Mouse (Mus musculus) spleen, embryonic (tissue): ENCODE data around the gene Fam19a3.
"Not testable (repeated sequence)": the region's sequence is repeated elsewhere in the genome, so short reads cannot be mapped to it uniquely, and the experiment has no call there.

Experiments
- CTCF ChIA-PET: fragments of 350-600 bp; sonication (Branson Sonifier 250); formaldehyde crosslinking; loops from one replicate; lab custom pipeline; 2022; lab: Charles Lee

Gene Fam19a3

DNA sequence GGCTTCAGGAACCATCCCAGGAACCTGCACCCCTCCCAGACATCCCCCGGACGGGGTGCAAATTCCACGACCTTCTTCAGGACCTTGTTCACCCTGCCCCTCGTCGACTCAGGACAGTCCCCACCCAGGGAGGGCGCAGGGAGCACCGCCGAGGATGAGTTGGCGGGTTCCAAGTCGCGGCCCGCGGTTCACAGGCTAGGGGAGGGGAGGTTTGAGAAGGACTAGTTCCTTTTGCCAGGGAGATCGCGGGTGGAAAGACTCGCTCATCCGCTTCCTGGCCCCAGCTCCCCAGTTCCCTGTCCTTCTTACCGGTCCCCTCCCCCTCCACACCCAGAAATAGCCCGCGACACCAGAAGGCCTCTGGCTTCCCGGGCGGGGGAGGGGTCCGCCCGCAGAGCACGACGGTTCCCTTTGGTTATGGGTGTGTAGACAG, at the start of gene Fam19a3:
Gene Fam19a3 (minus strand): TSS at position 370 of the 433 bp plus-strand sequence.
- CTCF ChIA-PET: no interaction called here

DNA sequence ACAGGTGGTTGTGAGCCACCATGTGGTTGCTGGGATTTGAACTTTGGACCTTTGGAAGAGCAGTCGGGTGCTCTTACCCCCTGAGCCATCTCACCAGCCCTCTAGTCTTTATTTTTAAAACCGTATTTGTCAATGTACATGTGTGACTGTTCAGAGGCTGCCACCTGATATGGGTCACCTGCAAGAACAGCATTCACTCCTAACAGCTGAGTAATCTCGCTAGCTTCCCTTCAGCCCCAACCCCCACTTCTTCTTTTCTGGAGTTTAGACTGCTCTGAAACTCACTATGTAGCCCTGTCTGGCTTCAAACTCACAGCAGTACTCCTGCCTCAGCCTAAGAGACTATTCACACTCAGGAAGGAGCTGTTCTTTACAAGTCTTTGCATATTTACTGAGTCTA, 40.8 kb upstream of the Fam19a3 start:
- CTCF ChIA-PET: no interaction called here

DNA sequence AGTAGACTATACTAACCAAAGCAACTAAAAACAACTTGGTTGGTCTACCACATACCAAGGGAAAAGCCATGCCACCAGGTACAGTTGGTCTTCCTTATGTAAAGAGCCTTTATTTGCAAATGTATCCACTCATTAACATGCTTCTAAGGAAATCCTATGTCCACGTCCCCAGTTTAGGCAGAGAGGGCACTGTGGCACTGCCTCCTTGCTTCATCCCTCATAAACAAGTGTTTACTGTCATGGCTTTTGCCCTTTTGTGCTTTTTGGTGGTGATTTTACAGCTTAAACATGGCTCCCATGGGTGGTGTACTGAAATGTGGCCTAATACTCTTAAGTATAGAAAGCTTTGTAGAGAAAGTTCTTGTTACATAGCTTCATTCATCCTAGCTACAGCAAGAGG, 38.8 kb upstream of the Fam19a3 start:
- CTCF ChIA-PET: no interaction called here

DNA sequence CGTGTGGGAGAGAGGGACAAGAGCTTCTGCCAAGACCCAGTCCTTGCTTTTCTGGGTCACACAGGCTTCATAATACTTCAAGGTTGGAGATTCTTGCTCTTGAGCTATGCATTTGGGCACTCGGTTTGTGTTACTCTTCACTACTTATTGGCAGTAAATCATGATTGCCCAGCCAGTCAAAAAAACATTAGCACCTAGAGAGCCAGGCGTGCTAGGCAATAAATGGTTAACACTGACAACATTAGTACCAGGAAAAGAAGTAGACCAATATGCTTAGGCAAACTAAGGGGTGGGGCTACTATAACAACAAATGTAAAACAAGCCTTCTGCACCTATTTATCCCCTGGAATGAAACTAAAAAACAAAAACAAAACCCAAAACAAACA, 37.1 kb upstream of the Fam19a3 start:
- CTCF ChIA-PET: interaction anchor here (0.7 kb wide), 1 partner anchor 43 kb away, joined by 8 read pairs; no protein-coding TSS in a partner anchor

DNA sequence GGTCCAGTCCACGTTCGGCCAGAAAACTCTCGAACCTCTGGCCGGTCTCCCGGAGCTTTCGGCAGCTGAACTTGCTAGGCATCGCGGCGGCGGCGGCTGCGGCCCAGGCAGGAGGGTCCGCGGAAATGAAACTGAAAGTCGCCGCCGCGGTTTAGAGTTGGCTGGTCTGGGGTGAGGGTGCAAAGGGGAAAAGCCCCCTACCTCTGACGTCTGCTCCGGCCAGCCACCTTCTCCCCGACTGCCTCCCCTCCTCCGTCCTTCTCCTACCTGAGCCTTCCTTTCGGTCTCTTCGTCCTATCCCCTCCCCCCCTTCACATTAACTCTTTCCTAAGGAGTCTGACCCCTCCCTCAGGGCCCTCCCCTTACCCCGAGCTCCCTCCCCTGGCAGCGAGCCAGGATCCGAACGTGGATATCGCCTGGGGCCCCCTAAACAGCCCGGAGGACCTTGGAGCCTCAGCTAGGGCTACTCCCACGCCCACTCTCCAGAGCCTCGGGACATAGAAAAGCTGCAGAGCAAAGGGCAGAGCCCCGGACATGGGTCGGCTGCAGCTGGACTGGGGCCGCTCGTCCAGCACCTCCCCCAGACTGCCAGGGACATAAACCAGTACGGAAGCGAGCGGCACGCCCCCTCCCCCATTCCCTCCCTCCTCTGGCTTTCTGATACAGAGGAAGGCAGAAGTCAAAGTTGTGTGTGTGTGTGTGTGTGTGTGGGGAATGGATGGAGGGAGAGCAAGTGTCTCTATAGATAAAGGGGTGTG, 36.5 kb upstream of the Fam19a3 start, which contains the start of gene Mov10:
Gene Mov10 (minus strand): TSS at position 573 of the 758 bp plus-strand sequence.
- CTCF ChIA-PET: interaction anchor here (0.7 kb wide), 1 partner anchor 43 kb away, joined by 8 read pairs; no protein-coding TSS in a partner anchor

DNA sequence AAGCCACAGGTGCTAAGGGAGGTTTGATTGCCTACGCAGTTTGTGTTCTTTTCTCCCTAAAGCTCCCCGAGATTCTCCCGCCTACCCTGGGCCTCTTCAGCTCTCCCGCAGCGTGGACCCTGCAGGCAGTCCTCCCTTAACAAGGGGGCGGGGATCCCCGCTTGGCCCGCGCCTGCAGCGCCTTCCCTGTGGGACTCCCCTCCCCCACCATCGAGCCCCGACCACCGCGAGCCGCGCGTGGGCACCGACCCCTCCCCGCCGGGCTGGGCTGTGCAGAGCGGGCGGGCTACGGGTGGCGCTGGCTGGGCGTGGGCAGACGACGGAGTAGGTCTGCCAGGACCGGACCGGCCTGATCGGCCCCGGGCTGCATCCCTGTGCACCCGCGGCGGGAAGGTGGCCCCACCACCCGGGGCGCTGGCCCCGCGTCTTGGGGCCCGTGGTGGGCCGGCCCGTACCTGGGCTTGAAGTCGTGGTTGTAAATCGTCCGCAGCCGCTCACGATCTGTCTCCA, 35.9 kb upstream of the Fam19a3 start:
- CTCF ChIA-PET: no interaction called here

DNA sequence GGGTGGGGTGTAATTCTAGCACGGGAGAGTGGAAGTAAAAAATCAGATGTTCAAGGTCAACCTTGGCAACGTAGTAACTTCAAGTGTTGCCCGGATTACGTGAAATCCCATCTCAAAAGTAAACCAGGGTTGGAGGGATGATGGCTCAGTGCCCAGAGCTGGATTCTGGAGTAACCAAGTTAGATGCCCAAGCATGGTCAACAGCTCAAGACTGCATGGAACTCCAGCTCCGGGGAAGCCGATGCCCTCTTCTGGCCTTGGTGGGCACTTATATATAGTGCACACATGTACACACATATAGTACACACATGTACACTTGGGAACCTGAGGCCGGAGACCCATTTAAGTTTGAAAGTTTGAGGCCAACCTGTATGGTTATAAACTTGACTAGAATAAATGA, 34.5 kb upstream of the Fam19a3 start:
- CTCF ChIA-PET: no interaction called here

DNA sequence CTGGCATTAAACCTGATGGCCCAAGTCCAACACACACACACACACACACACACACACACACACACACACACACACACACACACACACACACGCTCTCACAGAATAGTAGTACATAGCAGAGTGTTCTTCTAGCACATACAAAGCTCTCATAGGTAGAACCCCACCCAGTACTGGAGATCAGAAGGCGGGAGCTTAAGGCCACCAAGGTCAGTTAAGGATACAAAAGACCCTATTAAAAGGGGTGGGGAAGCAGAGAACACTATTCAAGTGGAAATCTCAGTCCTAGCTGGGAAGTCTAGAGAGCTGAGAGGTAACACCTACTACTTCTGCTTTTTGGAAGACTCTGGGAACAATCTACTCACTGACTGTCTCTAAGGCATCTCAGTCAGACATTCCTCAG, 33.7 kb upstream of the Fam19a3 start:
- CTCF ChIA-PET: no interaction called here

DNA sequence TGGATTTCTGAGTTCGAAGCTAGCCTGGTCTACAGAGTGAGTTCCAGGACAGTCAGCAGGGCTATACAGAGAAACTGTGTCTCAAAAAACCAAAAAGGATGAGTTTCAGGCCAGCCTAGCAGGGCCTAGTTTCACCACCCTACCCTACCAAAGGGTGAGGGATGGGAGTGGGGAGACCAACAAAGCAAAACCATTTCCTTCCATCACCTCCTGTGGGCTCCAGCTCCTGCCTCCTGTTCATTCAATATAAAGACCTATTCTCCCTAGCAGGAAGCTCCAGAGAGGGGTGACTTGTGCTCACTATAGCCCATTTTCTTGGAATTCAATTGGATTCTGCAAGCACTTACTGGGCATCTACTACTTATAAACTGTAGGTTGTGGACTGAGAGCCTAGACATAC, 33.1 kb upstream of the Fam19a3 start:
- CTCF ChIA-PET: no interaction called here

DNA sequence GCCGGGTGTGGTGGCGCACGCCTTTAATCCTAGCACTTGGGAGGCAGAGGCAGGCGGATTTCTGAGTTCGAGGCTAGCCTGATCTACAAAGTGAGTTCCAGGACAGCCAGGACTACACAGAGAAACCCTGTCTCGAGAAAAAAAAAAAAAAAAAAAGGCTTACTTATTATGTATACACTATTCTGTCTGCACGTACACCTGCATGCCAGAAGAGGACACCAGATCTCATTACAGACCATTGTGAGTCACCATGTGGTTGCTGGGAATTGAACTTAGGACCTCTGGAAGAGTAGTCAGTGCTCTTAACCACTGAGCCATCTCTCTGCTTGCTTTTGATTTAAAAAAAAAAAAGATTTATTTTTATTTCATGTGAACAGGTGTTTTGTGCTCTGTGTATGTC, 31.6 kb upstream of the Fam19a3 start:
- CTCF ChIA-PET: not testable (repeated sequence)

DNA sequence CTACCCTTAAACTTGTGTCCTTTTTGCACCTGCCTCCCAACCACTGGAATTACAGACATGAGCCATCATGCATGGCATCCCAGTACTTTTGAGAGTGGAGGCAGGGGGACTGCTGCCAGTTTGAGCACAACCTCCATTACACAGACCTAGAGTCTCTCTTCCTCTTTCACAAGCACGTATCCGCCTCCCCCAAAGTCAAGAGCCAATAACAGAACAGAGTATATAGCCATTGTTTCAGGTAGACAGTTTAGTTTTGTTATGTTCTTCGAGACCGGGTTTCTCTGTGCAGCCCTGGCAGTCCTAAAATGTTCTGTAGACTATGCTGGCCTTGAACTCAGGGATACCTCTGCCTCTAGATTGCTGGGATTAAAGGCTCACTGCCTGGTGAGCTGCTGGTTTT, 30.6 kb upstream of the Fam19a3 start:
- CTCF ChIA-PET: no interaction called here

DNA sequence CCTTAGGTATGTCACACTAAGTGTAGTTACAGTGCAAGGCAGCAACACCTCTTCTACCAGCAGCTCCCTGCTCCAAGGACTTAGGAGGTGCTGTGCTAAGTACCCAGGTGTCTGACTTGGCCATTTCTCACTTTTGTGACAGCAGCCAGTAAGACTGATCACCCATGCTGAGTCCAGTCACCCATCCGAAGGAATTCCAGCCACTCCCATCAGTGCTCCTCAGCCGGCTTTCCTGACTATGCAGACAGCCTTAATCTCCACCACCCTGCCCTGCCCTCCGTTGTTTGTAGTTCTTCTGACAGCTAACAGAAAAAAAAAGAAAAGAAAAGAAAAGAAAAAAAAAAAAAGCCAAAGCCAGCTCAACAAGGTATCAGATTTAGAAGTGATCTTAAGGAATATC, 30.1 kb upstream of the Fam19a3 start:
- CTCF ChIA-PET: no interaction called here

DNA sequence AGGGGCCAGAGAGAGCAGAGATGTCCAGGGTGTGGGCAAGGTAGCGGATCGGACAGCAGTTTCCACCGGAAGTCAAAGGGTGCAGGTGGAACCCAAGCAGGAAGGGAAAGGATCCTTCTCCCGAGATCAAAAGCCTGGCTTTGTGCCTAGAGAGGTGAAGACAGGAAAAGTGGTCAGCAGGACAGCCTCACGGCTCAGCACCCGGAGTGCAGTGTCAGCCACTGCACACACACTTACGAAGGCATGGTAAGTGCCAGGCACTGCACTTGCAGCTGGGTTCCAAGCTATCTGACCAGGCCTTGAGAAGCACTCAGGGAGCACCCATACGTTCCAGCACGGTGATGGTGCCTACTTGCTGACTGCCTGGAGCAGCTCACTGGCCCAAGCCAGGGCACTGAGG, 23.9 kb upstream of the Fam19a3 start:
- CTCF ChIA-PET: no interaction called here

DNA sequence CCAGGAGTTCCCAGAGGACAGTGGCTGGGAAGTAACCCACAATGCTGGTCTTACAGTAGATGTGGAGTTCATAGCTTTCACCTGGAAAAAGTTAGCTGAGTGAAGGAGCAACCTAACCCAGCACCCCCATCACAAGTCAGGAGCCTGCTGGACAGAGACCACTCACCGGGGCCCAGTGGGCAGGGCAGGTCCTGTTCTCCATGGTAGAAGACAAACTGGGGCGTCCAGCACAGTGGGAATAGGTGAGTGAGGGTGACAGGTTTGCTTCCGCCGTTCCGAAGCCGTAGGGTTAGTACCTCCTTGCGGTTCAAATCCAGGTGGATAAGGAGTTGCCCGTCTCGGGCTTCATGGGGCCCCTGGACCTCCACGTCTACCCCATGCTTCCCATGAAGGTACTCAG, 22.7 kb upstream of the Fam19a3 start:
- CTCF ChIA-PET: no interaction called here

DNA sequence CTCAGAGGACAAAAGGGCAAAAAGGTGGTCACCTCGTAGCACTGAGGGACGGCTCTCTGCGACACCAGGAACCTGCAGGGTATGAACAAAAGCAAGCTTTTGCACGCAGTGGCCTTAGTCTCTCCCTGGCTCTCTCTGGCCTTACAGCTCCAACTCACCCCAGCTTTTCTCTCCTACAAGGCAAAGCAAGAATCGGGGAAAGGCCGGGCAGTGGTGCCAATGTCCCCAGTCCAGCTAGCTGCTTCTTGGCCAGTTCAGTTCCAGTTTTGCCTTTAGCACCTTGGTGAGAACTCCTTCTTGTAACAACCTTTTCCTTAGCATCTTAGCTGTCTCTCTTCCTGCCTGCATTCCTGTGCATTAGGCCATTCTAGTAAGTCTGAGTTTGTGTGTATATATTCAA, 19.8 kb upstream of the Fam19a3 start:
- CTCF ChIA-PET: no interaction called here

DNA sequence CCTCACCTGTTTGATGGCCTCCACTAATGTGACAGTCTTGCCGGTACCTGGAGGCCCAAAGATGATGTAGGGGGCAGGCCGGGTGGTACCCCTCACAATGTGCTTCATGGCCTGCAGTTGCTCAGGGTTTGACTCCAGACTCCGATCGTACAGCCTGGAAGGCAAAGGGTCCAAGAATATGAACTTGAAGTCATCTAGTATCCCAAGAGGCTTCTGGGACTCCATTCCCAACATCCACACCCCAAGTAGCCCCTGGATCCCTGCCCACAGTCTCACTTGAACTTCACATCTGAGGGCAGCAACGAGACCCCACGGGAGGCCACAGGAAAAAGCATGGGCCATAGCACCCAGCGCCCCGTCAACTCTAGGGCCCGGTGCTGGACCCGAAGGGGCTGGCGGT, 19.0 kb upstream of the Fam19a3 start:
- CTCF ChIA-PET: no interaction called here

DNA sequence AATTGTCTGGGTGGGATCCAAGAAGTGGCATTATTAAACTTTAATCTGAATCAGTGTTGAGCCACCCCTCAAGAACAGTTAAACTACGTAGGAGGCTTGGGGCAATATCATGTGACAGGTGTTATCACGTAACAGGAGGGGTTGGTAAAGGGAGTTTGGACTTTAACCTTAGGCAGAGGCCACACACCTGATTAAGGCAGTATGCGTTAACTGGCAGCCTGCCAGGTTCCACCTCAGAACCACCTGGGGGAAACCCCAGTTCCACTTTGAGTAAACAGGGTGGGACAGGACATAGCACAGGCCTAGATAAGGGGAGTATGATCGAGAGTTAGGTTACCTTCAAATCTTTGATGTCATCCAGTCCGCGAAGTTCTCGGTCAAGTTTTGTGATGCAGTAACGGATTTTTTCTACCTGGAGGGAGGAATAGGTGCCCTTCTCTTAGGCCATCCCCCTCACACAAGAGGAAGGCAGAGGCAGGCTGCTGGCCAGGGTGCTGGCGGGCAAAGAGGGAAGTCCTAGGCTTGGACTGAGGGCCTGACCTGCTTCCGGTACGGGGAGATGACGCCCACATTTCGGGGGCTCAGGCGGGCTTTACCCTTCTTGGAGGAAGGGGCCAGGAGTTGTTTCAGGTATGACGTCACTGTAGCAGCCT, 14.9 kb upstream of the Fam19a3 start:
- CTCF ChIA-PET: no interaction called here

DNA sequence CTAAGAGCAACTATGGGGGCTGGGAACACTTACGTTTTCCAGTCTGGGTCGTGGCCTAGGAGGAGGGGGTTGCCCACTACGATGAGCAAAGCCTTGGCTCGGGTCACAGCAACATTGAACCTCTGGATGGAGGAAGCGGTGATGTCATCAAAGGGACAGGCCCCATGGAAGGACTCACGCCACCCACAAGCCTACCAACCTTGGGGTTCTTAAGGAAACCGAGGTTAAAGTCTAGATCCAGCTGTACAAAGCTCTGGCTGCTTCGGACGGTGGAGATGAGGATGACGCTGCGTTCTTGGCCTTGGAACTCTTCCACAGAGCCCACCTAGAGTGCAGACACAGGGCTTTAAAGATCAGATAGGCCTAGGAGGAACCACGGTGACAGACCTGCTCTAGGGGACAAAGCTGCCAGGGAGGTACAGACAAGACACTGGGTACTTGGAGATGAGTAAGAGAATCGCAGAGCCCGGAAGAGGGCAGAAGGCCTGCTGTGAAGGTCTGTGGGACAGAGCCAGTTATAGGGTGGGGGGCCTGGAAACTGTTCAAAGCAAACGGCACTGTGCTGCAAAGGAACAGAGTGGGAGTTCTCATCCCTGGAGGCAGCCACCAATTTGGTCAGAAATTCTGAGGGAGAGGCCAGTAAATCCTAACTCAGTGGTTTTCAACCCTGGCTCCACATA, 14.2 kb upstream of the Fam19a3 start:
- CTCF ChIA-PET: no interaction called here

DNA sequence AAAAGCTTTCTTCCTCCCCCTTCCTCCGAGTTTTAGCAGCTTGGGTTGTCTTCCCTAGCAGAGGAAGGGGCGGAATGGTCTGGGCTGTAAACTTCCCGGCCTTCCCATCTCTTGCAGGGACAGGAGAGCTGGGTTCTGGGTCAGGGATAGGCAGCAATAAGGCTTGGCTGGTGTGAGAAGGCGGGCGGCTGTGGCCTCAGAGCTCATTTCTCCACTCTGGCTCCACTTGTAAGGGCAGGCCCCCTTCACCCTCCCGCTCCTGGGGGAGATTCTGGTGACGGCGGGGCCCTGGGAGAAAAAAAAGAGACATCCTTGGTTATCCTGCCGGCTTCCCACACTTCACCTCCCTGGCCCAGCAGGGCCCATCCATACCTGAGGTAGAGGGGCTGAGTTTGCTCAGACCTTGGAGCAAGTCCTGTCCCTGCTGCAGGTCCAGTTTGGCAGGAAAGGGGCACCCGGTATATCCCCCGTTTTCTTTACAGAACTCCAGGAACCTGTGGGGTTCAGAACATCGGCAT, 13.4 kb upstream of the Fam19a3 start:
- CTCF ChIA-PET: no interaction called here

DNA sequence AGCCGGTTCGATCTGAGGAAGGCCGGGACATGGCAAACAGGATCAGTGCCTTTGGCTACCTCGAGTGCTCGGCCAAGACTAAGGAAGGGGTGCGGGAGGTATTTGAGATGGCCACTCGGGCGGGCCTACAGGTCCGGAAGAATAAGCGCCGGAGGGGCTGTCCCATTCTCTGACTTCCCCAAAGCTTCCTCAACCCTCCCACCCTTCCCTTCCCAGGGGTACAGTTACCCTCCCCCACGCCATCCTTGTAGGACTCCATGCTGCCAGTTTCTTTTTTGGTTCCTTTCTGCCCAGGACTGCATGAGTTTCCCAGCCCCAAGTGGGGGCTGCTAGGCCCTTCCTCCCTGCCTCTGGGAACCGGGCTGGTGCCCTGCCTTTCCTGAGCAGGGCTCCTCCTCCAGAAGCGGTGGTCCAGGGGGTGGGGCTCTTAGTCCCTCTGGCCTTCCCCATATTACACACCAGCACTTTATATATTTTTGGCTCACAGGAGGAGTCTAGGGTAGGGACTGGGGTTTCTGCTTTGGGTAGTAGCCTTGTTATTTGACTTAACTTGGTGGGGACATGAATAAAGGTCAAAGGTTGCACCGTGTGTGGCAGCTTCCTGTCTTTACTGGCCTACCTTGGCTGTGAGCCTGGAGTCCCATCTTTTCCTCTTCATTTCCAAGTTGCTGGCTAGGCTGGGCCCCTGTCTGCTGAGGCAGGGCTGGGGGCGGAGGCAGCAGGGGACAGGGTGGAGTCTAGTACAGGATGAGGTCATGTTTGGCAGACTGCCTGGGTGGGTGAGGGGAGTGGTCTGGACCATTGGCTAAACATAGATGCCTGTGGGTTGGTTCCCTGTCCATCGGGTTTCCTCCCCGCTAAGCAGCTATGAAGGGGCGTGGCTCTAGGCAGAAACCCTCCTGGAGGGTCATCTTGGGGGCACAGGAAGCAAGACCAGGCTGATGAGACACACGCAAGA, 12.5 kb upstream of the Fam19a3 start:
- CTCF ChIA-PET: no interaction called here
